Mouse (Mus musculus) limb, embryonic 15.5 days (tissue): ENCODE data around the gene Irgc1. TPM values are rescaled to one million over a fixed set of nuclear protein-coding genes. Genes with fewer than 3 reads are reported as not detected.
A peak's percentile ranks its signal among the peaks of the same experiment; 100 is the strongest.
"Not testable (repeated sequence)": the region's sequence is repeated elsewhere in the genome, so short reads cannot be mapped to it uniquely, and the experiment has no call there.

ENCODE experiments used
- ATAC-seq: fragments of 200-750 bp; cut with Nextera tagmentation; 2 replicates; pipeline ENCODE4 v1.8.0; 2017; ENCODE audit warnings: low read depth, moderate TSS enrichment; ENCODE audit not compliant: insufficient number of reproducible peaks, low FRiP score, low TSS enrichment
- H3K27ac ChIP-seq: fragments of 300-500 bp; sonication (generic); 2 replicates; pipeline ENCODE4 v1.5.1; 2015; ENCODE audit warnings: moderate library complexity, mild to moderate bottlenecking, inconsistent platforms
- H3K27me3 ChIP-seq: fragments of 300-500 bp; sonication (generic); 2 replicates; pipeline ENCODE4 v1.6.1; 2015; ENCODE audit warnings: inconsistent platforms
- H3K36me3 ChIP-seq: fragments of 300-500 bp; sonication (generic); 2 replicates; pipeline ENCODE4 v1.6.1; 2015; ENCODE audit warnings: inconsistent platforms
- H3K4me1 ChIP-seq: fragments of 300-500 bp; sonication (generic); 2 replicates; pipeline ENCODE4 v1.6.1; 2015; ENCODE audit warnings: inconsistent platforms
- H3K4me2 ChIP-seq: fragments of 300-500 bp; sonication (generic); 2 replicates; pipeline ENCODE4 v1.6.1; 2015; ENCODE audit warnings: mild to moderate bottlenecking, inconsistent platforms
- H3K4me3 ChIP-seq: fragments of 300-500 bp; sonication (generic); 2 replicates; pipeline ENCODE4 v1.5.1; 2015; ENCODE audit warnings: mild to moderate bottlenecking, inconsistent platforms
- H3K9ac ChIP-seq: fragments of 300-500 bp; sonication (generic); 2 replicates; pipeline ENCODE4 v1.6.1; 2015; ENCODE audit warnings: inconsistent platforms
- H3K9me3 ChIP-seq: fragments of 300-500 bp; sonication (generic); 2 replicates; pipeline ENCODE4 v1.6.1; 2016; ENCODE audit warnings: inconsistent platforms
- WGBS: fragments of 180-500 bp; shearing (Covaris S2); methylation state at CpG from one replicate; pipeline ENCODE4 v1.1.7; 2015; 5-methylcytosine and 5-hydroxymethylcytosine counted together
- polyA plus RNA-seq: library from polyadenylated mRNA; unstranded; fragments of >200 nt; fragmentation: Nextera tagmentation; extraction: Ambion mirVana; gene quantifications from 2 replicates; pipeline ENCODE4 v1.2.1, GENCODE M21; 2015

Irgc1 gene
- polyA plus RNA-seq, 1 experiment from 2014 or later, result 0.17 TPM

DNA sequence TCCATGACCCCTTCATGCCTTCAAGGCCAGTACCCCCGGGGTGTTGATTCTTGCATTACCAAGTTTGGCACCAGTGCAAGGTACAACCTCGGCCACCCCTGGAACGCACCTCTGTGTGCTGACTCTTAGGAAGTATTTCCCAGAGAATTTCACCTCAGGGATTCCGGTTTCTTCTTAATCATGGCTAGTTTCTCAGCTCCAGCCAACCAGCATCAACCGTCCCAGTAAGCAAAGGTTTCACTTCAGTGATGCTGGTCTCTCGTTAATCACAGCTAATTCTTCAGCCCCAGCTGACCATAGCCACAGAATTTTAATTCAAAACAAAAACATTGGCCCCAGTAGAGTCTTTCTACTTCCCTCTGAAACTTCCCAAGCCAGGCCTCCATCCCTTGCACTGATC lies 42.0 kb downstream of the Irgc1 start:
- H3K4me1 ChIP-seq, result peaks cover 15% of the 10 kb centered on the region
- no peaks in the 10 kb centered on the region for H3K9me3 ChIP-seq
- no peak overlapping the region for H3K27ac ChIP-seq
- no peak overlapping the region for H3K9ac ChIP-seq
- ATAC-seq, result no peak
- H3K27me3 ChIP-seq, result no peaks in the 10 kb centered on the region
- 73% methylated on average over 6 of the region's 6 CpGs for WGBS
- no peak overlapping the region for H3K4me3 ChIP-seq
- H3K36me3 ChIP-seq, result peaks cover 29% of the 10 kb centered on the region
- no peak overlapping the region for H3K4me2 ChIP-seq

DNA sequence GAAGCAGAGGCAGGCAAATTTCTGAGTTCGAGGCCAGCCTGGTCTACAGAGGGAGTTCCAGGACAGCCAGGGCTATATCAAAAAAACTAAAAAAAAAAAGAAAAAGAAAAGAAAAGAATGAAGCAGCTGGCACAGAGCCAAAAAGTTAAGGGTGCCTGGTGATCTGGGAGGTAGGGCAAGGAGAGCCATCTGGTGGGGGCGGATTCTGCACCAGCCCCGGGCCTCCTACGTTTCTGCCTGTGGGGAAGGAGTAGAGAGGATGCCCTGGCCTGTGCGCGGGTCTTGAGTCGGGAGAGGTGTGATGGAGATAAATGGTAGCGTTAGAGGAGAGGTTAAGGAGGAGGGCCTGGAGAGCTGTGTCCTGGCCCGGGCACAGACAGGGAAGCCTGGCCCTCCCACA lies 43.9 kb downstream of the Irgc1 start:
- Histone ChIP-seq H3K4me1 (peaks cover 15% of the 10 kb centered on the region), H3K36me3 (peaks cover 40% of the 10 kb centered on the region)
- no peak for ATAC-seq

DNA sequence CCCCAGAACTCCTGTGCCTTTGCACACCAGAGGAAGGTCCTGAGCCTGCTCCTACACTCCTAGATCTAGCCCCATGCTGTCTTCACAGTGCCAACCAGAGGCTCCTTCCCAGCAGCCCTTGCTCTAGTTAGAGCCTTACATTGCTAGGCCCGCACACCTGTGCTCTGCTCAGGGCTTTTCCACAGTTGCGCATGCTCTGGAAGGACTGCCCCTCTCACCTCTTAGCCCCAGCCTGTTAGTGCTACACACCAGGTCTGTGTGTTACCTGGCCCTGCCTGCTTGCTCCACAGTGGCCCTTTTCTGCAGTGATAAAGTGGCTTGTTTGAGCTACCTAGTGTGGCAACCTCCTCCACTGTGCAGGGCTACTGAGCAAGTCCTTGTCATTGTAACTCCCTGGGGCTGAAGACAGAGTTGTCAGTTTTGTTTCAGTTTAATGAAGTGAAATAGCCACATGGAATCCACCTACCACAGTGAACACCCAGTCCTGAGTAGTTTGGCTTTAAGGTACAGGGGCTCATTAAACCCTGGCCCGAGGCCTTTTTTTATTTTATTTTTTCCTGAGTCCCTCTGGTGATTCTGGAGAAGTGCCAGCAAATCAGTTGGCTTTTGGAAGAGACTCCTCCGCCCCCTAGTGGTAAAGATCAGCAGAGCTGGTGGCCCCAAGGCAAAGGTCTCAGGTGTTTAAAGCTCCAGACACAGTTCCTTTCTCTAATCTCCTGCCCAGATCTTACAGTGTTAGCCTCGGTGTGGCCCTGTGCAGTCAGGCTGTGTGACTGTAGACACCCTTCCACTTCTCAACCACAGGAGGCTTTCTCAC lies 45.4 kb downstream of the Irgc1 start:
- H3K4me1 ChIP-seq, result peaks cover 15% of the 10 kb centered on the region
- no peaks in the 10 kb centered on the region for H3K9me3 ChIP-seq
- no peak overlapping the region for H3K4me3 ChIP-seq
- ATAC-seq, result no peak
- WGBS, result 34% methylated on average over 5 of the region's 5 CpGs
- H3K36me3 ChIP-seq, result peaks cover 41% of the 10 kb centered on the region
- no peaks in the 10 kb centered on the region for H3K27me3 ChIP-seq
- H3K9ac ChIP-seq, result no peak overlapping the region
- no peak overlapping the region for H3K4me2 ChIP-seq
- H3K27ac ChIP-seq, result no peak overlapping the region

More for the DNA sequence above, 43.9 kb downstream of the Irgc1 start:
- Histone ChIP-seq H3K27me3 (no peaks in the 10 kb centered on the region), H3K4me2 (no peak overlapping the region), H3K9me3 (no peaks in the 10 kb centered on the region), H3K4me3 (no peak overlapping the region), H3K9ac (no peak overlapping the region), H3K27ac (no peak overlapping the region)
- 80% methylated on average over 9 of the region's 9 CpGs for WGBS

DNA sequence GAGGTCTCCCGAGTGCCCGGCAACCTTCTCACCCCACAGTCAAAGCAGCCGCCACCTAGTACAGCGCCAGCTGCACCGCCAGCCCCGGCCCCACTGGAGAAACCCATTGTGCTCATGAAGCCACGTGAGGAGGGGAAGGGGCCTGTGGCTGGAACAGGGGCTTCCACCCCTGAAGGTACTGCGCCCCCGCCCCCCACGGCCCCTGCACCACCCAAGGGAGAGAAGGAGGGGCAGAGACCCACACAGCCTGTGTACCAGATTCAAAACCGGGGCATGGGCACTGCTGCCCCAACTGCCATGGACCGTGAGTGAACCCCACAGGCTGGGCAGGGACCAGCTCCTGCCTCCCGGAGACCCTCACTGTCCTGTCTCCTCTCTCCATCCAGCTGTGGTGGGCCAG lies 46.4 kb downstream of the Irgc1 start:
- H3K4me1 ChIP-seq, result peaks cover 15% of the 10 kb centered on the region
- H3K27ac ChIP-seq, result no peak overlapping the region
- WGBS, result 91% methylated on average over 13 of the region's 13 CpGs
- no peaks in the 10 kb centered on the region for H3K27me3 ChIP-seq
- H3K36me3 ChIP-seq, result peaks cover 41% of the 10 kb centered on the region
- H3K9ac ChIP-seq, result no peak overlapping the region
- no peak overlapping the region for H3K4me3 ChIP-seq
- no peaks in the 10 kb centered on the region for H3K9me3 ChIP-seq
- no peak for ATAC-seq
- H3K4me2 ChIP-seq, result no peak overlapping the region

DNA sequence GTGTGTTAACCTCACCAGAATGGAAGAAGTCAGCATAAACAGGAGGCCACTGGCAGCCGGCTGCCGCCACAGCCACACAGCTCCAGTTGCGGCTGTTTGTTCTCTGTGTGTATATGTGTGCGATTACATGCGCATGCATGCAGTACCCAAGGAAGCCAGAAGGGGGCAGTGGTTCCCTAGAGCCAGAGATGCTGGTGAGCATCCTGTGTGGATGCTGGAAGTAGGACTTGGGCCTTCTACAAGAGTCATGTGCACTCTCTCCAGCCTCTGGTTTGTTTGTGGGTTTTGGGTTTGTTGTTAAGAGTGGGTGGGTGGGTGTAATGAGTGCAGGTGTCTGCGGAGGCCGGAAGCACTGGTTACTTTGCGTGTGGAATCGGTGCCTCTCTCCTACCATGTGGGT lies 49.2 kb downstream of the Irgc1 start:
- WGBS, result 98% methylated on average over 9 of the region's 9 CpGs
- Histone ChIP-seq H3K4me1 (peaks cover 24% of the 10 kb centered on the region), H3K9ac (no peak overlapping the region), H3K36me3 (peaks cover 41% of the 10 kb centered on the region), H3K9me3 (no peaks in the 10 kb centered on the region), H3K27ac (no peak overlapping the region), H3K27me3 (no peaks in the 10 kb centered on the region), H3K4me3 (no peak overlapping the region), H3K4me2 (no peak overlapping the region)
- ATAC-seq, result no peak

DNA sequence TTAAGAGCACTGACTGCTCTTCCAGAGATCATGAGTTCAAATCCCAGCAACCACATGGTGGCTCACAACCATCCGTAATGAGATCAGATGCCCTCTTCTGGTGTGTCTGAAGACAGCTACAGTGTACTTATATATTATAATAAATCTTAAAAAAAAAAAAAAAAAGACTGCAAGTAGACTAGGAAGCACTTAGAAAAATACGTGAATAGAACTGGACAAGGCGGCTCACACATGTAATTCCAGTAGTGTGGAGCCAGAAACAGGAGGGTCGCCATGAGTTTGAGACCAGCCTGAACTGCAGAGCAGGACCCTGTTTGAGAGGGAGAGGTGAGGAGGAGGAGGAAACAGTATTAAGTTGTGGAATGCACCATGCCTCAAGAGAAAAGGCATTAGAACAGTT lies 51.6 kb downstream of the Irgc1 start:
- ATAC-seq, H3K4me1 ChIP-seq, H3K27me3 ChIP-seq, H3K4me3 ChIP-seq, H3K9me3 ChIP-seq, H3K9ac ChIP-seq, H3K4me2 ChIP-seq, H3K27ac ChIP-seq: not testable (repeated sequence)
- peaks cover 21% of the 10 kb centered on the region for H3K36me3 ChIP-seq
- WGBS, result 92% methylated on average over 4 of the region's 4 CpGs

DNA sequence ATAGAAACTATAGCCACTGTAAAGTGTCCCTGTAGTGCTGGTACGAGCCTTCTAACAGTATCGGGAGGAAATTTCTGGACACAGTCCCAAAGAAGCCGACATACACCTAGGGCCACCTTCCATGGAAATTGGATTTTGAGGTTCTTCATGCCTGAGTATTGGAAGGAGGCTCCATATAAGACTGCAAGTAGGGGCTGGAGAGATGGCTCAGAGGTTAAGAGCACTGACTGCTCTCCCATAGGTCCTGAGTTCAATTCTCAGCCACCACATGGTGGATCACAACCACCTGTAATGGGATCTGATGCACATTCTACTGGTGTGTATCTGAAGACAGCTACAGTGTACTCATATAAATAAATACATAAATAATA lies 52.0 kb downstream of the Irgc1 start:
- peaks cover 17% of the 10 kb centered on the region for H3K36me3 ChIP-seq
- H3K4me1 ChIP-seq, result peaks cover 11% of the 10 kb centered on the region
- ATAC-seq, result peak; percentile 4; the same call in 1 of the 2 replicates
- no peaks in the 10 kb centered on the region for H3K9me3 ChIP-seq
- peak overlapping the region; percentile 98 for H3K27ac ChIP-seq
- no peaks in the 10 kb centered on the region for H3K27me3 ChIP-seq
- peak overlapping the region; percentile 55; the same call in 1 of the 2 replicates for H3K9ac ChIP-seq
- peak overlapping the region; percentile 57 for H3K4me2 ChIP-seq
- H3K4me3 ChIP-seq, result peak overlapping the region; percentile 68
- 11% methylated on average over 3 of the region's 3 CpGs for WGBS

DNA sequence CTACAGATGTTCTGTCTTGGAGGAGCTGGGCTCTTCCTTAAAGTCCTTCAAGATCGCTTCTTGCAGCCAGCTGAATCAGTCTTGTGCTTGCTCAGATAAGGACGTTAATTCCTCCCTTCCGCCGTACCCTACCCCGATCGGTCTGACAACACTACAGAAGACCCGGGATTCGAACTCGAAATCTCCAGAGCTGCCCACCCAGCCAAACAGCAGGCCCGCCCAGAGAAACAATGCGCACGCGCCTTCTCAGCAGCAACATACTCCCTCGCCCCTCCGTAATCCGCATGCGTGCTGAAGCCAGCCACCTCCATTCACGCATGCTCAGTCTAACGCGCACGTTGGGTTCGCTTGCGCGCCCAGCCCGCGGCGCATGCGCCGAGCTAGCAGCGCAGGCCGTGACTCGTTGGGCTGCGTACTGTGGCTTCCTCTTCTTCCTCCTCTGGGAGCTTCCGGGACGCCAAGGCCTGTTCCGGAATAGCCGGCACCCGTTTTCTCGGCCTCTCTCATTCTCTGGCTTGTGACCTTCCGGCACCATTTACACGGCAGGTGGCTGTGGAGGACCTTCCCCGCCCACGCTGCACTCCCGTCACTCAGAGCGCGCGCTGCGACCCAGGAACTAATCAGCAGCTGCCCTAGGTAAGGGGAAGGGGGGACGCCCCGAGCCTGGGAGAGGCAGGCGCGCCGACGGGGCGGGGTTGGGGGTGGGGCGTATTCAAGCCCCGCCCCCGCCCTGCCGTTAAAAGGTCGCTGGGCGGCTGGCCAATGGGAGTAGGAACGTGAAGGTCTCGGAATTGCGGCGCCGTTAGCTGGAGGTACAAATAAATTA lies 52.6 kb downstream of the Irgc1 start, which contains the start of gene Smg9:
TSS of gene Smg9 (plus strand) at position 364 of the 826 bp plus-strand sequence.
- peak; percentile 92 for ATAC-seq
- no peaks in the 10 kb centered on the region for H3K27me3 ChIP-seq
- H3K27ac ChIP-seq, result peak within 1 kb of the TSS; percentile 98
- peaks cover 13% of the 10 kb centered on the region for H3K4me1 ChIP-seq
- 3% methylated on average over 66 of the region's 66 CpGs for WGBS
- H3K4me2 ChIP-seq, result peak within 1 kb of the TSS; percentile 57
- no peaks in the 10 kb centered on the region for H3K9me3 ChIP-seq
- H3K4me3 ChIP-seq, result peak within 1 kb of the TSS; percentile 68
- peaks cover 11% of the 10 kb centered on the region for H3K36me3 ChIP-seq
- H3K9ac ChIP-seq, result peak within 1 kb of the TSS; percentile 55

DNA sequence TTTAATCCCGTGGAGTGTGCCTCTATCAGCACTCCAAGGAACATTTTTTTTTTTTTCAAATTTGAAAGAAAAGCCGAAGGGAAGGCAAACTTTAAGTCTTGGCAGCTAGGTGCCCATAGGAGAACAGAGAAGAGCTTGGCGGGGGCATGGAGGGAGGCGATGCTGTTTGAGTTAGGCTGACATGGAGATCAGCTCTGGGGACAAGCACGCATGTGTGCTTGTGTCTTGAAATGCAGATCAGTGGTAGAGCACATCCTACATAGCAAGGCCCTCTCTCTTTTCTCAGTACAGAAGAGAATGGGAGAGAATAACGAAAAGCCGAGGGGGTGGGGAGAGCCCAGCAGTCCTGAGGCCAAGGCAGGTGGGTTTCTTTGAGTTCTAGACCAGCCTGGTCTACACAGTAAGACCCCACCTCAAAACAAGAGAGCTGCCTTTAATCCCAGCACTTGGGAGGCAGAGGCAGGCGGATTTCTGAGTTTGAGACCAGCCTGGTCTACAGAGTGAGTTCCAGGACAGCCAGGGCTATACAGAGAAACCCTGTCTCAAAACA lies 53.7 kb downstream of the Irgc1 start:
- peaks cover 13% of the 10 kb centered on the region for H3K4me1 ChIP-seq
- 94% methylated on average over 8 of the region's 8 CpGs for WGBS
- no peak overlapping the region for H3K27ac ChIP-seq
- no peak overlapping the region for H3K9ac ChIP-seq
- no peak for ATAC-seq
- no peak overlapping the region for H3K4me3 ChIP-seq
- H3K4me2 ChIP-seq, result no peak overlapping the region
- no peaks in the 10 kb centered on the region for H3K27me3 ChIP-seq
- no peaks in the 10 kb centered on the region for H3K9me3 ChIP-seq
- peaks cover 4% of the 10 kb centered on the region; the same call in 1 of the 2 replicates for H3K36me3 ChIP-seq

DNA sequence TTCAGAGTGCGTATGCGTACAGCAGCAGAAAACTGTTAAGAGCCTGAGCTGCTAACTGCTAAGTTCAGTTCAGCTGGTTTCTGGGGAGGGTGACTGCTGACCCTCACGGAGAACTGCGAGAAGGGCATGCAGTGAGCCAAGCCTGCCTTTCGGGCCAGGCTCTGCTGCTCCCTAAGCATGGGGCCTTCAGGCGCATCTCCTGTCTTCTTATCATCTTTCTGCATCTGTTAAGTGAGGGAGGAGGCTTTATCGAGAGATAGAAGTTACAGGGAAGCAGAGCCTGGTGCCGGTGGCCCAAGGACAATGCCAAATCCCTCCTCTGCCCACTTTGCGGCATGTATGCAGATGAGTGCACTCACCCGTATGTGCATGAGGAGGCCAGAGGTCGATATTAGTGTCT lies 55.3 kb downstream of the Irgc1 start:
- H3K27me3 ChIP-seq, result no peaks in the 10 kb centered on the region
- H3K36me3 ChIP-seq, result no peaks in the 10 kb centered on the region
- no peak overlapping the region for H3K27ac ChIP-seq
- H3K4me1 ChIP-seq, result peaks cover 13% of the 10 kb centered on the region
- no peak overlapping the region for H3K4me2 ChIP-seq
- no peak for ATAC-seq
- no peaks in the 10 kb centered on the region for H3K9me3 ChIP-seq
- no peak overlapping the region for H3K9ac ChIP-seq
- no peak overlapping the region for H3K4me3 ChIP-seq
- WGBS, result 77% methylated on average over 11 of the region's 11 CpGs

DNA sequence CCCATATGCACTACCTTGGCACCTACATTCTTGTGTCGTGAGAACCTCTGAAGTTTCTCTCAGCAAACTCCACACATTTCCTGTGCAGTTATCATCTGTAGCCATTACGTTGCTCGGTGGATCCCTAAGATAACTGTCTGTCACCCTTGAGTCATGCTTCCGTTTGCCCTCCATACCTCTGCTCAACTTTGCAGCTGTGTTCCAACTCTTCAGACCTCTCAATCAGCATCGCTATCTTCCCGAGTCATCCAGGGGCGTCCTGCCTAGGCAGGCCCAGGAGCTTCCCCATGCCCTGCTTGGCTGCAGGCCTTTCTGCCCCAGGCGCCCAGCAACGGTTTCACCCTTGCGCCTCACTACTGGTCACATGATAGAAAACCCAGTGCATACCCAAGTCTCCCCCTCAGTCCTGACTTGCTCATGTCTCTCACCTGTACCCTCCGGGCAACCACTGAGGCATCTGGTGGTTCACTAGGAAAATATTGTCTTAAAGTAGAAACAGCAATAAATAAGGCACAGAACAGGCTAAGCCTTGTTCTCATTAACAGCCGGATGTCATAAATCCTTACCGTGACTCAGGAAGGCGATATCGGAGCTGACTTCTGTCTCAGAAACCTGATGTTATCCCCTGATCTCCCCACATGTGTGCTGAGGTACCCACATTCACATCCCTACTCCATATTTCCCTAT lies 57.5 kb downstream of the Irgc1 start:
- no peak overlapping the region for H3K4me3 ChIP-seq
- H3K4me2 ChIP-seq, result no peak overlapping the region
- WGBS, result 25% methylated on average over 15 of the region's 15 CpGs
- peak overlapping the region; percentile 19; the same call in 1 of the 2 replicates for H3K27ac ChIP-seq
- no peaks in the 10 kb centered on the region for H3K36me3 ChIP-seq
- ATAC-seq, result no peak
- no peaks in the 10 kb centered on the region for H3K9me3 ChIP-seq
- H3K9ac ChIP-seq, result no peak overlapping the region
- H3K27me3 ChIP-seq, result no peaks in the 10 kb centered on the region
- H3K4me1 ChIP-seq, result peaks cover 27% of the 10 kb centered on the region
